Mouse (Mus musculus) lung, adult 2 months (tissue): ENCODE results near the gene Tubgcp6.

Experiments used
- CTCF ChIP-seq: fragments of 200-500 bp; IDR thresholded peaks from 2 replicates; pipeline ENCODE4 v1.5.1; 2011; ENCODE audit warnings: mild to moderate bottlenecking, low read length, control low read depth; ENCODE audit not compliant: insufficient read depth
- POLR2A ChIP-seq: fragments of 200-500 bp; IDR thresholded peaks from 2 replicates; pipeline ENCODE4 v1.6.1; 2011; ENCODE audit warnings: low read depth, mild to moderate bottlenecking, control low read depth, low read length, borderline replicate concordance; ENCODE audit errors: extremely low read depth

DNA sequence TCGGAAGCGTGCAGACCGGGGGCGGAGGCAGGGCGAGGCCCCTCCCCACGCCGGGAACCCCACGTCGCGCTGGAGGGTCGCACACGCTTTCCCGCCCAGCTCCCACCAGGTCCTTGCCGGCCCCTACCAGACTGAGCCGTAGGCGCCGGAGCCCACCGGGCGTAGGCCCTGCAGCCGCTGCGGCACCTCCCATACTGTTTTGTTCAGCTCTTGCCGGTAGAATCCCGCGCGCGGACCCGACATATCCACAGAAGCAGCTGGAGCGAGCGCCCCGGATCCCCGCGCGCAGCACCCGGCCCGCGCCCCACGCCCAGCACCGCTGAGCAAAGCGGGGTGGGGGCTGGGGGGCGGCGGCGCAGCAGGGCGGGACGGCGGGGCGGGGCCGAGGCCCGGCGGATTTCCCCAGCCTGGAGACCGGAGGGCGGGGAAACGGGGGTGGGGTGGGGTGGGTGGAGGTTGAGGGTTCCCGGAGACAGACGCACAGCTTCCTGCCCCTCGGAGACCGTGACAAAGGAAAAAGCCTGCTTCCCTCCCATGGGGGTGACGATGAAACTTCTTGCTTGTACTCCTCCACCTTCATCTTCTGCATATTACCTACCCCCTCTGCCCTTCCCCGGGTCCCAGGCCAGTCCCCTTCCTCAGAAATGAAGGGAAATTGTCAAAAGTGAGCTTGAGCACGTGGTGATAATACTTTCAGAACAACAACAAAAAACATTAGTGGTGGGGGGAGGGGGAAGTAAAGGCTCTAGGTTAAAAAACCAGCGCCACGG is 26.5 kb upstream of the Tubgcp6 start, which contains the start of gene Mapk11:
- no peak for TF ChIP-seq CTCF
- TF ChIP-seq POLR2A: 0 out of 2 replicates have a peak, but pooled peaks have one; percentile 13
